Mouse (Mus musculus) liver, embryonic 13.5 days (tissue): Measurements from ENCODE around the gene Syn3. TPM values are rescaled to one million over a fixed set of nuclear protein-coding genes. Genes with fewer than 3 reads are reported as not detected.
A peak's percentile ranks its signal among the peaks of the same experiment; 100 is the strongest.

Source experiments
- ATAC-seq: fragments of 200-750 bp; cut with Nextera tagmentation; 2 replicates; pipeline ENCODE4 v1.8.0; 2017; ENCODE audit warnings: low read depth, mild to moderate bottlenecking, moderate number of reproducible peaks, moderate library complexity
- DNase-seq: peaks from one replicate; pipeline ENCODE4 v3.0.0; 2022
- H3K27ac ChIP-seq: fragments of 300-500 bp; sonication (generic); 2 replicates; pipeline ENCODE4 v1.5.1; 2015; ENCODE audit warnings: moderate library complexity, mild to moderate bottlenecking, inconsistent platforms
- H3K27me3 ChIP-seq: fragments of 300-500 bp; sonication (generic); 2 replicates; pipeline ENCODE4 v1.6.1; 2015; ENCODE audit warnings: mild to moderate bottlenecking, inconsistent platforms
- H3K36me3 ChIP-seq: fragments of 300-500 bp; sonication (generic); 2 replicates; pipeline ENCODE4 v1.6.1; 2015; ENCODE audit warnings: mild to moderate bottlenecking, inconsistent platforms
- H3K4me1 ChIP-seq: fragments of 300-500 bp; sonication (generic); replicated peaks from 2 replicates; pipeline ENCODE4 v1.6.1; 2015; ENCODE audit warnings: inconsistent platforms
- H3K4me2 ChIP-seq: fragments of 300-500 bp; sonication (generic); 2 replicates; pipeline ENCODE4 v1.6.1; 2015; ENCODE audit warnings: inconsistent platforms, mild to moderate bottlenecking, moderate library complexity
- H3K4me3 ChIP-seq: fragments of 300-500 bp; sonication (generic); replicated peaks from 2 replicates; pipeline ENCODE4 v1.5.1; 2015; ENCODE audit warnings: mild to moderate bottlenecking, inconsistent platforms
- H3K9ac ChIP-seq: fragments of 300-500 bp; sonication (generic); 2 replicates; pipeline ENCODE4 v1.6.1; 2015; ENCODE audit warnings: mild to moderate bottlenecking, inconsistent platforms
- H3K9me3 ChIP-seq: fragments of 300-500 bp; sonication (generic); replicated peaks from 2 replicates; pipeline ENCODE4 v1.6.1; 2016; ENCODE audit warnings: inconsistent platforms
- WGBS: fragments of 180-500 bp; shearing (Covaris S2); methylation state at CpG from one replicate; pipeline ENCODE4 v1.1.7; 2015; ENCODE audit not compliant: insufficient replicate concordance; 5-methylcytosine and 5-hydroxymethylcytosine counted together
- polyA plus RNA-seq: library from polyadenylated mRNA; unstranded; fragments of >200 nt; fragmentation: Nextera tagmentation; extraction: Ambion mirVana; gene quantifications from 2 replicates; pipeline ENCODE4 v1.2.1, GENCODE M21; 2015

The Syn3 gene
- polyA plus RNA-seq, 1 experiment from 2014 or later, result 0.14 TPM

GRCm38 (mm10) chr10:86070751-86071150 is 427.9 kb downstream of the Syn3 start:
- H3K4me3 ChIP-seq, result no peak overlapping the region
- no peaks in the 10 kb centered on the region for H3K27me3 ChIP-seq
- no peaks in the 10 kb centered on the region for H3K4me1 ChIP-seq
- H3K36me3 ChIP-seq, result no peaks in the 10 kb centered on the region
- no peak overlapping the region for H3K27ac ChIP-seq
- ATAC-seq (no peak), DNase-seq (no peak)
- WGBS, result 61% methylated on average over 3 of the region's 3 CpGs
- H3K4me2 ChIP-seq, result no peak overlapping the region
- H3K9me3 ChIP-seq, result no peaks in the 10 kb centered on the region
- H3K9ac ChIP-seq, result no peak overlapping the region

DNA sequence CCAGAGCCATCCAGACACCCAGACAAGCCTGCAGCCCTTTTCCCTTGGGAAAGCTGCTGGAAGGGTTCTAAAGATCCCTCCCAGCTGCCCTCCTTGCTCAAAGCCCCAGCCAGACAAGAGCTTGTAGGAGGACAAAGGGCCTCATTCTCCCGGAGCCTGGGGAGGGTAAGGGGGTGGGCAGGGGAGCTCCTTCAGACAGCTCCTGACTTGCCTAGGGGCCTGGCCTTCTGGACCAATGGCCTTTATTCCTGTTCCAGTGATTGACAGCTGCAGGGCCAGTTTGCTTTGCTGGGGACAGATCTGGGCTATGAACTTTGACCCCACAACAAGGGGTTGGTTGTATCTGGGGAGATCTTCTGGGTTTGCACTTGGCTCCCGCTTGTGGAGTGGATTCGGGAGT is 429.4 kb downstream of the Syn3 start:
- no peak overlapping the region for H3K9ac ChIP-seq
- 52% methylated on average over 3 of the region's 3 CpGs for WGBS

DNA sequence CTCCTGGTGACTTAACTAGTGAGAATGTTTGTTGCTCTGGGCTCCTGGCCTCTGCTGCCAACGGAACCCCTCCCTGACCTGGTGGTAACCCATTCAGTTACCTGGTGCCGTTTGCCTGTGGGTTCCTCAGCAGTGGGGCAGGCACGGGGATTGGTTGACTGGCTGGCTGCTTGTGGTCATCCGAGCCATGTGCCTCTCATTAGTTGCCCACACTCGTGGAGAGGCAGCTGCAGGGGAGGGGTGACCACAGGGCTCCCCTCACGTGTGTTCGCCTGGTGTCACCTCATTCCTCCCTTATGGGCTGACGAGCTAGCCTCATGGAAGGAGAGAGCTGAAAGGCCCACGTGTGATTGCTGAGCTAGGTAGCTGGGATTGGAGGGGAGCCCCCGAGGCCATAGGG is 430.8 kb downstream of the Syn3 start:
- no peaks in the 10 kb centered on the region for H3K4me1 ChIP-seq
- H3K9me3 ChIP-seq, result no peaks in the 10 kb centered on the region
- 53% methylated on average over 10 of the region's 10 CpGs for WGBS
- H3K9ac ChIP-seq, result no peak overlapping the region
- H3K36me3 ChIP-seq, result no peaks in the 10 kb centered on the region
- H3K4me2 ChIP-seq, result no peak overlapping the region
- no peak overlapping the region for H3K27ac ChIP-seq
- DNase-seq (no peak), ATAC-seq (no peak)
- H3K27me3 ChIP-seq, result no peaks in the 10 kb centered on the region
- H3K4me3 ChIP-seq, result no peak overlapping the region

More for the DNA sequence above, 429.4 kb downstream of the Syn3 start:
- H3K9me3 ChIP-seq, result no peaks in the 10 kb centered on the region
- H3K4me2 ChIP-seq, result no peak overlapping the region
- no peak overlapping the region for H3K27ac ChIP-seq
- DNase-seq (no peak), ATAC-seq (no peak)
- no peaks in the 10 kb centered on the region for H3K36me3 ChIP-seq
- no peaks in the 10 kb centered on the region for H3K27me3 ChIP-seq
- no peaks in the 10 kb centered on the region for H3K4me1 ChIP-seq
- H3K4me3 ChIP-seq, result no peak overlapping the region

GRCm38 (mm10) chr10:86066651-86067050 is 432.0 kb downstream of the Syn3 start:
- Histone ChIP-seq H3K4me1 (no peaks in the 10 kb centered on the region), H3K4me3 (no peak overlapping the region), H3K9me3 (no peaks in the 10 kb centered on the region), H3K9ac (no peak overlapping the region), H3K4me2 (no peak overlapping the region), H3K27me3 (no peaks in the 10 kb centered on the region), H3K27ac (no peak overlapping the region), H3K36me3 (no peaks in the 10 kb centered on the region)
- 60% methylated on average over 5 of the region's 5 CpGs for WGBS
- DNase-seq (no peak), ATAC-seq (no peak)

DNA sequence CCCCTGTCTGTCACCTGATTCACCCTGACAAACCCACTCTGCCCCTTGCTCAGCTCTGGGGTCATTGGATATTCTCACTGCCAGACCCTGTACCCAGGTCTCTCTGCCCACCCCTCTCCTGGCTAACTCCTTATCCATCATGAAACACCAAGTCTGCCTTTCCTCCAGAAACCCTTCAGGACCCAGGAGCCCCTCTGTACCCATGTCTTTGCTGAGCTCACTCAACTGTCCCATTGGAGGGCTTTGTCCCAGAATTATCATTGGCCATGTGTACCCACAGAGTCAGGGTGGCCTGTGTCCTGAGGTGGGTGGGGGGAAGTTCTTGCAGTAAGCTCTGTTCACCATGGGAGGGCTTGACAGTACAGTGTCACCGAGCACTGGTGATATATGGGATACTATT is 433.0 kb downstream of the Syn3 start:
- ATAC-seq (no peak), DNase-seq (no peak)
- no peak overlapping the region for H3K27ac ChIP-seq
- H3K9ac ChIP-seq, result no peak overlapping the region
- no peaks in the 10 kb centered on the region for H3K4me1 ChIP-seq
- WGBS, result 48% methylated on average over 1 of the region's 1 CpGs
- H3K27me3 ChIP-seq, result no peaks in the 10 kb centered on the region
- no peak overlapping the region for H3K4me3 ChIP-seq
- H3K4me2 ChIP-seq, result no peak overlapping the region
- H3K9me3 ChIP-seq, result no peaks in the 10 kb centered on the region
- H3K36me3 ChIP-seq, result no peaks in the 10 kb centered on the region

DNA sequence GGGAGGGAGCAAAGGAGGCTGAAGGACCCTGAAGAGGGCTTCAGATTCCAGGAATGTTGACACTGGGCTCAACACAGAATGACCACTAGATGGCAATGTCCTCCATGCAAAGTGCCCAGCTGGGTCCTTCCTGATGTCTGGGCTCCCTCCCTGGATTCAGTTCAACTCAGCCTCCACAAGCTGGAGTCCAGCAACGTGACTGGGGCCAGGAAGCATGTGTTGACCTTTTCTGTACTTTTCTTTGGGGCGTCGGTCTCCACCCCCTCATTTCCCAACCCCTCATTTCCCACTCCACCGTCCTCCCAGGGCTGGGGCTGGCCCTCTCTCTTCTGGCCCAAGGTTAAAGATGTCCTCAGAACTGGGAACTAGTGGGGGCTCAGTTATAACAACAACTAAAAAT is 433.8 kb downstream of the Syn3 start:
- H3K36me3 ChIP-seq, result no peaks in the 10 kb centered on the region

GRCm38 (mm10) chr10:86063018-86063384 is 435.7 kb downstream of the Syn3 start:
- H3K4me3 ChIP-seq, result no peak overlapping the region
- H3K27ac ChIP-seq, result no peak overlapping the region
- H3K4me2 ChIP-seq, result no peak overlapping the region
- no peak for DNase-seq
- H3K4me1 ChIP-seq, result no peaks in the 10 kb centered on the region
- no peaks in the 10 kb centered on the region for H3K27me3 ChIP-seq
- no peak for ATAC-seq
- H3K9ac ChIP-seq, result no peak overlapping the region
- no peaks in the 10 kb centered on the region for H3K36me3 ChIP-seq
- WGBS, result 80% methylated on average over 8 of the region's 8 CpGs
- no peaks in the 10 kb centered on the region for H3K9me3 ChIP-seq

More for the DNA sequence above, 433.8 kb downstream of the Syn3 start:
- Histone ChIP-seq H3K4me3 (no peak overlapping the region), H3K9ac (no peak overlapping the region), H3K4me2 (no peak overlapping the region), H3K27ac (no peak overlapping the region), H3K9me3 (no peaks in the 10 kb centered on the region), H3K27me3 (no peaks in the 10 kb centered on the region), H3K4me1 (no peaks in the 10 kb centered on the region)
- DNase-seq, result peak; percentile 18
- peak; percentile 62 for ATAC-seq
- WGBS, result 10% methylated on average over 4 of the region's 4 CpGs

DNA sequence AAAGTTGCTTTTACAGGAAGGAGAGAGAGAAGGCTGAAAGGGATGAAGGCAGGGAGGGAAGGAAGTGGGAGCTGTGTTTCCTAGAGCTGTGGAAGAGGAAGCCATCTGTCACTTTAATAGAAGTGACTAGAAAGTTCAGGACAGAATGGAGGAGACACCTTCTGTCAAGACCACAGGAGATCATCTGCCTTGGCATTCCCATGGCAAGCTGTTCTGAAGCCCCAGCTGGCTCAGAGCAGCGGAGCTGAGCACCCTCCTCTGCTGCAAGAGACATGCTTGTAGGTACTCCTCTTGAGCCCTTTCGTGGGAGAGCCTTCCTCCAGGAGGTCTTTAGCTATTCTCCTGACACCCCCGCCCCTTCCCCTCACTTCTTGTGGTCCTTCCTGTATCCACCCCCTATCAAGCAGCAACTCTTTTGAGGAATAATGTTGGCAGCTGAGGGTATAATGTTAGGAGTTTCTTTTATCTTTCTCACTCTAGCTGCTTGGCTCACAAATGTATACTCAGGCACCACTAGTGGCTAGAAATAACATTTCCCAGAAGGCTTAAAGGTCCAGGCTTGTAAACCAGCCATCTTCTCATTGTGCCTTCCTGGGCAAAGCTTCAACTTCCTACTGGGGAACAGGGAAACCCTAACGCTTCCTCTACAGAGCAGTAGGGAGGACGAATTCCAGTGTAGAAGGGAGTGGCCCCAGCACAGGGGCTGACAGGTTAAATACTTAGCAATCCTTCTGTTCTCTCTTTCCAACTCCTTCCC is 436.3 kb downstream of the Syn3 start:
- Histone ChIP-seq H3K27ac (no peak overlapping the region), H3K27me3 (no peaks in the 10 kb centered on the region), H3K4me2 (no peak overlapping the region), H3K4me1 (no peaks in the 10 kb centered on the region), H3K4me3 (no peak overlapping the region), H3K9me3 (no peaks in the 10 kb centered on the region), H3K36me3 (no peaks in the 10 kb centered on the region), H3K9ac (no peak overlapping the region)
- DNase-seq (no peak), ATAC-seq (no peak)
- WGBS, result 38% methylated on average over 5 of the region's 5 CpGs

GRCm38 (mm10) chr10:86060267-86060666 is 438.4 kb downstream of the Syn3 start:
- 65% methylated on average over 3 of the region's 3 CpGs for WGBS
- H3K4me3 ChIP-seq, result no peak overlapping the region

GRCm38 (mm10) chr10:86057712-86058111 is 441.0 kb downstream of the Syn3 start:
- DNase-seq, result no peak
- 76% methylated on average over 2 of the region's 2 CpGs for WGBS

More at GRCm38 (mm10) chr10:86060267-86060666, 438.4 kb downstream of the Syn3 start:
- H3K9ac ChIP-seq, result no peak overlapping the region
- no peaks in the 10 kb centered on the region for H3K9me3 ChIP-seq
- no peak overlapping the region for H3K27ac ChIP-seq
- ATAC-seq, result no peak
- no peaks in the 10 kb centered on the region for H3K27me3 ChIP-seq
- no peak overlapping the region for H3K4me2 ChIP-seq
- DNase-seq, result no peak
- H3K4me1 ChIP-seq, result no peaks in the 10 kb centered on the region
- H3K36me3 ChIP-seq, result 0 out of 2 replicates have a peak, but pooled peaks cover 4% of the 10 kb centered on the region

DNA sequence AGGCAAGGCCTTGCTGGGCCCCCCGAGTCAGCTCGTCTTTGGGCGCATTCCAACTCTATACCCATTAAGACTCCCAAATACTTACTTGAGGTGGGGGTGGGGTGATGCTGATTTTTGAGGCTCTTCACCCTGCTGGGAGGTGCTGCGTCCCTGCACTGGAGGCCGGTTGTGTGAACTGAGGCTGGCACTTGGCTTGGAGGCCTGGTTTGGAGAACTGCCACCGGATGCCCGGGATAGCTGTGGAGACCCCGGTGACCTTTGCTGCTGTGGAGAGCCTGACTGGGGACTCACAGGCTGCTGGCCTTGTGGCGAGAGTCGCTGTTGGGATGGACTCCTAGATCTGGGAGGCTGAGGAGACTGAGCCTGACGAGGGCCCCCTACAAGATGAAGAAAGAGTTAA is 441.4 kb downstream of the Syn3 start:
- no peak overlapping the region for H3K4me3 ChIP-seq
- no peak overlapping the region for H3K9ac ChIP-seq
- H3K27me3 ChIP-seq, result no peaks in the 10 kb centered on the region
- DNase-seq, result no peak
- 91% methylated on average over 11 of the region's 11 CpGs for WGBS
- H3K9me3 ChIP-seq, result no peaks in the 10 kb centered on the region
- H3K4me1 ChIP-seq, result peaks cover 17% of the 10 kb centered on the region
- H3K36me3 ChIP-seq, result peaks cover 29% of the 10 kb centered on the region
- no peak overlapping the region for H3K4me2 ChIP-seq
- H3K27ac ChIP-seq, result no peak overlapping the region
- ATAC-seq, result no peak

More at GRCm38 (mm10) chr10:86057712-86058111, 441.0 kb downstream of the Syn3 start:
- Histone ChIP-seq H3K4me1 (peaks cover 12% of the 10 kb centered on the region), H3K9ac (no peak overlapping the region), H3K27ac (no peak overlapping the region), H3K4me2 (no peak overlapping the region), H3K4me3 (no peak overlapping the region), H3K36me3 (peaks cover 25% of the 10 kb centered on the region), H3K27me3 (no peaks in the 10 kb centered on the region), H3K9me3 (no peaks in the 10 kb centered on the region)
- ATAC-seq, result no peak

GRCm38 (mm10) chr10:86056297-86056903 is 442.3 kb downstream of the Syn3 start:
- Histone ChIP-seq H3K4me3 (no peak overlapping the region), H3K4me2 (no peak overlapping the region), H3K9ac (no peak overlapping the region), H3K36me3 (peaks cover 38% of the 10 kb centered on the region), H3K27ac (no peak overlapping the region), H3K9me3 (no peaks in the 10 kb centered on the region), H3K4me1 (peaks cover 25% of the 10 kb centered on the region), H3K27me3 (no peaks in the 10 kb centered on the region)
- ATAC-seq (no peak), DNase-seq (no peak)
- WGBS, result 76% methylated on average over 8 of the region's 8 CpGs
